Mouse (Mus musculus) MEL (cell line): ENCODE measurements around the gene Rnf208. TPM values are rescaled to one million over a fixed set of nuclear protein-coding genes. Genes with fewer than 3 reads are reported as not detected.
A peak's percentile ranks its signal among the peaks of the same experiment; 100 is the strongest.

Experiments
- DNase-seq: peaks from one replicate; pipeline ENCODE4 v3.0.0; 2011; ENCODE audit warnings: low read depth, low spot score
- H3K27ac ChIP-seq: 2 replicates; pipeline ENCODE4 v1.5.1; 2012; ENCODE audit warnings: low read depth, mild to moderate bottlenecking, control low read depth, low read length, moderate library complexity; ENCODE audit not compliant: control insufficient read depth
- H3K27me3 ChIP-seq, 2 experiments: fragments of 150-350 bp in 1 of 2; sonication (generic) in 1 of 2; 2 replicates each; pipeline ENCODE4 v1.6.1; 2012; ENCODE audit warnings: low read length in 2 of 2, mild to moderate bottlenecking in 2 of 2, improper control_type of control experiment in 1 of 2, moderate library complexity in 1 of 2; ENCODE audit not compliant: insufficient read depth in 2 of 2, control insufficient read depth in 1 of 2
- H3K36me3 ChIP-seq, 2 experiments: 2 replicates each; pipeline ENCODE4 v1.6.1; 2012 to 2014; ENCODE audit warnings: low read length in 2 of 2, improper control_type of control experiment in 1 of 2, inconsistent platforms in 1 of 2, mild to moderate bottlenecking in 1 of 2; ENCODE audit not compliant: insufficient read depth in 2 of 2, control insufficient read depth in 1 of 2
- H3K4me1 ChIP-seq, 2 experiments: fragments of 150-350 bp in 1 of 2; sonication (generic) in 1 of 2; 2 replicates each; pipeline ENCODE4 v1.6.1; 2012; ENCODE audit warnings: low read length in 2 of 2, improper control_type of control experiment in 1 of 2, mild to moderate bottlenecking in 1 of 2; ENCODE audit not compliant: insufficient read depth in 2 of 2, control insufficient read depth in 1 of 2
- H3K4me3 ChIP-seq, 2 experiments: fragments of 150-350 bp in 1 of 2; sonication (generic) in 1 of 2; 2 replicates each; pipeline ENCODE4 v1.5.1; 2012; ENCODE audit warnings: low read depth in 2 of 2, low read length in 2 of 2, mild to moderate bottlenecking in 2 of 2, moderate library complexity in 2 of 2, control low read depth in 1 of 2, improper control_type of control experiment in 1 of 2; ENCODE audit not compliant: control insufficient read depth in 1 of 2, insufficient read depth in 1 of 2
- H3K79me2 ChIP-seq: 2 replicates; pipeline ENCODE4 v1.6.1; 2012; ENCODE audit warnings: mild to moderate bottlenecking, low read length, moderate library complexity; ENCODE audit not compliant: control insufficient read depth, poor library complexity, insufficient read depth
- H3K9ac ChIP-seq: 2 replicates; pipeline ENCODE4 v1.6.1; 2012; ENCODE audit warnings: low read depth, mild to moderate bottlenecking, control low read depth, low read length, moderate library complexity; ENCODE audit not compliant: control insufficient read depth, poor library complexity, severe bottlenecking
- H3K9me3 ChIP-seq: fragments of 150-350 bp; sonication (generic); replicated peaks from 2 replicates; pipeline ENCODE4 v1.6.1; 2012; ENCODE audit warnings: mild to moderate bottlenecking, low read length, improper control_type of control experiment, moderate library complexity; ENCODE audit not compliant: insufficient read depth
- BHLHE40 ChIP-seq: IDR thresholded peaks from 2 replicates; pipeline ENCODE4 v1.6.1; 2012; ENCODE audit warnings: low read depth, mild to moderate bottlenecking, inconsistent platforms, low read length, improper control_type of control experiment, borderline replicate concordance
- CHD1 ChIP-seq: IDR thresholded peaks from 2 replicates; pipeline ENCODE4 v1.6.1; 2012; ENCODE audit warnings: low read depth, mild to moderate bottlenecking, inconsistent platforms, low read length, improper control_type of control experiment
- CHD2 ChIP-seq: IDR thresholded peaks from 2 replicates; pipeline ENCODE4 v1.6.1; 2011; ENCODE audit warnings: low read length, improper control_type of control experiment
- CTCF ChIP-seq, 3 experiments: IDR thresholded peaks in 2 of 3; conservative IDR thresholded peaks in 1 of 3; 2 replicates each; pipeline ENCODE4 v1.5.1; 2011 to 2012; ENCODE audit warnings: low read length in 3 of 3, low read depth in 2 of 3, mild to moderate bottlenecking in 2 of 3, improper control_type of control experiment in 1 of 3, inconsistent platforms in 1 of 3, mixed read lengths in 1 of 3, moderate library complexity in 1 of 3; ENCODE audit not compliant: control insufficient read depth in 1 of 3, insufficient read depth in 1 of 3, poor library complexity in 1 of 3, severe bottlenecking in 1 of 3
- ELF1 ChIP-seq: IDR thresholded peaks from 2 replicates; pipeline ENCODE4 v1.6.1; 2014; ENCODE audit warnings: low read depth, mild to moderate bottlenecking, inconsistent platforms, low read length, improper control_type of control experiment, moderate library complexity
- EP300 ChIP-seq, 2 experiments: IDR thresholded peaks; 2 replicates each; pipeline ENCODE4 v1.6.1; 2011; ENCODE audit warnings: improper control_type of control experiment in 2 of 2, low read length in 2 of 2, low read depth in 1 of 2, mild to moderate bottlenecking in 1 of 2
- ETS1 ChIP-seq: IDR thresholded peaks from 2 replicates; pipeline ENCODE4 v1.6.1; 2012; ENCODE audit warnings: low read depth, mild to moderate bottlenecking, inconsistent platforms, low read length, improper control_type of control experiment, moderate library complexity
- GABPA ChIP-seq: IDR thresholded peaks from 2 replicates; pipeline ENCODE4 v1.6.1; 2012; ENCODE audit warnings: low read depth, mild to moderate bottlenecking, inconsistent platforms, low read length, improper control_type of control experiment, moderate library complexity
- GATA1 ChIP-seq: IDR thresholded peaks from 2 replicates; pipeline ENCODE4 v1.6.1; 2011; ENCODE audit warnings: low read depth, low read length, improper control_type of control experiment
- HCFC1 ChIP-seq: IDR thresholded peaks from 2 replicates; pipeline ENCODE4 v1.6.1; 2012; ENCODE audit warnings: low read depth, mild to moderate bottlenecking, inconsistent platforms, low read length, improper control_type of control experiment, moderate library complexity
- JUND ChIP-seq: IDR thresholded peaks from 2 replicates; pipeline ENCODE4 v1.6.1; 2011; ENCODE audit warnings: low read depth, mild to moderate bottlenecking, improper control_type of control experiment, low read length
- KAT2A ChIP-seq: conservative IDR thresholded peaks from 2 replicates; pipeline ENCODE4 v1.6.1; 2012; ENCODE audit warnings: low read depth, low read length, improper control_type of control experiment, inconsistent platforms
- MAFK ChIP-seq: IDR thresholded peaks from 2 replicates; pipeline ENCODE4 v1.6.1; 2011; ENCODE audit warnings: low read depth, mild to moderate bottlenecking, low read length, improper control_type of control experiment, borderline replicate concordance
- MAX ChIP-seq: IDR thresholded peaks from 2 replicates; pipeline ENCODE4 v1.6.1; 2011; ENCODE audit warnings: low read length, improper control_type of control experiment
- MAZ ChIP-seq: IDR thresholded peaks from 2 replicates; pipeline ENCODE4 v1.6.1; 2012; ENCODE audit warnings: low read depth, mild to moderate bottlenecking, inconsistent platforms, low read length, improper control_type of control experiment
- MEF2A ChIP-seq: IDR thresholded peaks from 2 replicates; pipeline ENCODE4 v1.6.1; 2014; ENCODE audit warnings: low read depth, mild to moderate bottlenecking, inconsistent platforms, low read length, improper control_type of control experiment; ENCODE audit not compliant: poor library complexity, insufficient replicate concordance, severe bottlenecking; ENCODE audit errors: extremely low read depth
- MXI1 ChIP-seq: IDR thresholded peaks from 2 replicates; pipeline ENCODE4 v1.6.1; 2011; ENCODE audit warnings: mild to moderate bottlenecking, low read depth, low read length, improper control_type of control experiment
- MYC ChIP-seq: IDR thresholded peaks from 2 replicates; pipeline ENCODE4 v1.6.1; 2011; ENCODE audit warnings: low read depth, mild to moderate bottlenecking, low read length, improper control_type of control experiment, moderate library complexity
- NELFE ChIP-seq: IDR thresholded peaks from 2 replicates; pipeline ENCODE4 v1.6.1; 2011; ENCODE audit warnings: low read depth, low read length, improper control_type of control experiment
- NRF1 ChIP-seq: IDR thresholded peaks from 2 replicates; pipeline ENCODE4 v1.6.1; 2014; ENCODE audit warnings: low read depth, mild to moderate bottlenecking, inconsistent platforms, low read length, improper control_type of control experiment, moderate library complexity; ENCODE audit not compliant: poor library complexity, insufficient read depth, severe bottlenecking
- POLR2A ChIP-seq, 2 experiments: IDR thresholded peaks; 2 replicates each; pipeline ENCODE4 v1.6.1; 2011 to 2012; ENCODE audit warnings: low read length in 2 of 2, mild to moderate bottlenecking in 2 of 2, control low read depth in 1 of 2, improper control_type of control experiment in 1 of 2, low read depth in 1 of 2, moderate library complexity in 1 of 2; ENCODE audit not compliant: control insufficient read depth in 1 of 2, insufficient read depth in 1 of 2, poor library complexity in 1 of 2
- POLR2AphosphoS2 ChIP-seq: IDR thresholded peaks from 2 replicates; pipeline ENCODE4 v1.6.1; 2011; ENCODE audit warnings: low read length, improper control_type of control experiment
- POLR2AphosphoS5 ChIP-seq: IDR thresholded peaks from 2 replicates; pipeline ENCODE4 v1.6.1; 2012; ENCODE audit warnings: low read depth, borderline replicate concordance, mild to moderate bottlenecking, inconsistent platforms, low read length, moderate library complexity, mixed read lengths
- RAD21 ChIP-seq: IDR thresholded peaks from 2 replicates; pipeline ENCODE4 v1.6.1; 2011; ENCODE audit warnings: mild to moderate bottlenecking, low read depth, low read length, improper control_type of control experiment
- RCOR1 ChIP-seq: IDR thresholded peaks from 2 replicates; pipeline ENCODE4 v1.6.1; 2012; ENCODE audit warnings: low read depth, mild to moderate bottlenecking, inconsistent platforms, low read length, improper control_type of control experiment
- SIN3A ChIP-seq: IDR thresholded peaks from 2 replicates; pipeline ENCODE4 v1.6.1; 2012; ENCODE audit warnings: low read length, improper control_type of control experiment, inconsistent platforms
- SMC3 ChIP-seq: IDR thresholded peaks from 2 replicates; pipeline ENCODE4 v1.6.1; 2011; ENCODE audit warnings: low read depth, low read length, improper control_type of control experiment
- TAL1 ChIP-seq: IDR thresholded peaks from 2 replicates; pipeline ENCODE4 v1.6.1; 2012; ENCODE audit warnings: mild to moderate bottlenecking, inconsistent platforms, low read length, moderate library complexity, mixed read lengths
- TBP ChIP-seq: IDR thresholded peaks from 2 replicates; pipeline ENCODE4 v1.8.0; 2011; ENCODE audit warnings: low read depth, low read length, improper control_type of control experiment
- TCF12 ChIP-seq: IDR thresholded peaks from 2 replicates; pipeline ENCODE4 v1.6.1; 2014; ENCODE audit warnings: low read depth, mild to moderate bottlenecking, inconsistent platforms, low read length, improper control_type of control experiment, moderate library complexity
- UBTF ChIP-seq: IDR thresholded peaks from 2 replicates; pipeline ENCODE4 v1.6.1; 2012; ENCODE audit warnings: low read depth, mild to moderate bottlenecking, inconsistent platforms, low read length, improper control_type of control experiment, moderate library complexity, borderline replicate concordance; ENCODE audit not compliant: insufficient read depth
- USF1 ChIP-seq: IDR thresholded peaks from 2 replicates; pipeline ENCODE4 v1.6.1; 2014; ENCODE audit warnings: low read depth, mild to moderate bottlenecking, inconsistent platforms, low read length, improper control_type of control experiment, moderate library complexity
- USF2 ChIP-seq, 2 experiments: IDR thresholded peaks; 2 replicates each; pipeline ENCODE4 v1.6.1; 2011 to 2012; ENCODE audit warnings: improper control_type of control experiment in 2 of 2, low read length in 2 of 2, borderline replicate concordance in 1 of 2, inconsistent platforms in 1 of 2, low read depth in 1 of 2, mild to moderate bottlenecking in 1 of 2; ENCODE audit not compliant: insufficient read depth in 1 of 2
- ZC3H11A ChIP-seq: IDR thresholded peaks from 2 replicates; pipeline ENCODE4 v1.6.1; 2012; ENCODE audit warnings: low read depth, mild to moderate bottlenecking, inconsistent platforms, low read length, improper control_type of control experiment
- ZKSCAN1 ChIP-seq: IDR thresholded peaks from 2 replicates; pipeline ENCODE4 v1.6.1; 2012; ENCODE audit warnings: low read depth, mild to moderate bottlenecking, inconsistent platforms, low read length, improper control_type of control experiment, moderate library complexity
- ZMIZ1 ChIP-seq: IDR thresholded peaks from 2 replicates; pipeline ENCODE4 v1.6.1; 2012; ENCODE audit warnings: low read depth, mild to moderate bottlenecking, inconsistent platforms, low read length, improper control_type of control experiment, moderate library complexity
- ZNF384 ChIP-seq: IDR thresholded peaks from 2 replicates; pipeline ENCODE4 v1.6.1; 2012; ENCODE audit warnings: low read depth, mild to moderate bottlenecking, inconsistent platforms, low read length, improper control_type of control experiment
- polyA plus RNA-seq, 2 experiments: library from polyadenylated mRNA; stranded (reverse) in 1 of 2; unstranded in 1 of 2; fragments of >175 nt in 1 of 2; fragments of >200 nt in 1 of 2; gene quantifications; 2 replicates each; pipeline versions ENCODE4 v1.2.1 to v1.2.4; 2012; ENCODE audit warnings: low replicate concordance in 2 of 2, low read depth in 1 of 2; ENCODE audit not compliant: insufficient read length in 2 of 2, insufficient read depth in 1 of 2, missing spikeins in 1 of 2
- total RNA-seq: library from RNA; depleted of rRNA; stranded (reverse); fragments of 300-350 nt; gene quantifications from 2 replicates; pipeline ENCODE4 v1.2.3, GENCODE M21; 2012

The Rnf208 gene
- total and polyA plus RNA-seq, 3 experiments, result 6.0 to 21.8 TPM; not detected in 1

DNA sequence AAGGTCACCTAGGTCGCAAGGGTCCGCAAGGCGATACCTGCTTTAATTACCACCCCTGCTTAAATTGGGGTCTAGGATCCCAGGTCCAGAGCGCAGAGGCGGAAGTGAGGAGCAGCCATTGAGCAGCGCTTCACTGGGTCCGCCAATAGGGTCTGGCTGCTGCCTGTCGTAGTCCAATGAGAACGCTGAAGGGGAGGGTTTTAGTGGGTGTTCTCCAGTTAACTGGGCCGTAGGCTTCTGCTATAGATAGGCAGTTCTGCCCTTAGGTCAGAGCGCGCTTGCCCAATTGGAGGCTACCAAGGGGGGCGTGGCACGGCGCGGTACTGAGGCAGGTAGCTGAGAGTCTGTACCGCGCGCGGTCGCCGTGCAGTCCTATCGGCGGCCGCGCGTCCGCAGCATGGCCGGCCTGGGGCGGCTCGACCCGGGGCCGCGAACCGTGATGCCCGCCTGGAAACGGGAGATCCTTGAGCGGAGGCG, 20.3 kb downstream of the Rnf208 start, which contains the start of gene Tprn:
Tprn (plus strand) TSS at position 328 of the 477 bp plus-strand sequence.
- Histone ChIP-seq H3K27me3 (no peaks in the 10 kb centered on the region), H3K9ac (peak within 1 kb of the TSS; percentile 93), H3K79me2 (peaks cover 48% of the 10 kb centered on the region), H3K9me3 (no peaks in the 10 kb centered on the region), H3K36me3 (peaks cover 0 to 25% of the 10 kb centered on the region in 2 experiments; a peak in 2 of 4 replicates), H3K27ac (peak within 1 kb of the TSS; percentile 70), H3K4me1 (peaks cover 8 to 36% of the 10 kb centered on the region in 2 experiments; a peak in 3 of 4 replicates), H3K4me3 (peak within 1 kb of the TSS; percentile 90 to 95)
- DNase-seq, result peak; percentile 99
- no peak for TF ChIP-seq USF2 (IDR thresholded peaks at IDR 0.05; ENCODE audit: borderline replicate concordance in 1 of 2, insufficient read depth in 1 of 2, low read depth in 1 of 2, low read length in 2 of 2)
- no peak for TF ChIP-seq UBTF
- no peak for TF ChIP-seq RCOR1
- TF ChIP-seq USF1, result no peak
- TF ChIP-seq EP300 (IDR thresholded peaks at IDR 0.05; ENCODE audit: low read depth in 1 of 2, low read length in 2 of 2), result no peak
- no peak for TF ChIP-seq TCF12
- no peak for TF ChIP-seq ZKSCAN1
- no peak for TF ChIP-seq TAL1
- TF ChIP-seq POLR2A (IDR thresholded peaks at IDR 0.05; ENCODE audit: control insufficient read depth in 1 of 2, insufficient read depth in 1 of 2, low read depth in 1 of 2, low read length in 2 of 2, poor library complexity in 1 of 2), result peak; percentile 90 to 93
- peak; percentile 55 for TF ChIP-seq POLR2AphosphoS2
- 0 out of 2 replicates have a peak, but pooled peaks have one; percentile 16 for TF ChIP-seq MEF2A
- TF ChIP-seq ETS1, result no peak
- TF ChIP-seq MAX, result peak; percentile 66
- peak; percentile 64; the same call in 1 of the 2 replicates for TF ChIP-seq TBP
- TF ChIP-seq ZMIZ1, result peak; percentile 88
- TF ChIP-seq CHD1, result no peak
- peak; percentile 84 for TF ChIP-seq SIN3A
- TF ChIP-seq ELF1, result peak; percentile 98
- TF ChIP-seq RAD21, result no peak
- peak; percentile 88 for TF ChIP-seq CHD2
- peak; percentile 86 for TF ChIP-seq HCFC1
- TF ChIP-seq POLR2AphosphoS5, result no peak
- TF ChIP-seq NRF1, result peak; percentile 70
- peak; percentile 66 for TF ChIP-seq KAT2A
- TF ChIP-seq ZNF384, result no peak
- no peak for TF ChIP-seq GABPA
- TF ChIP-seq MYC, result 0 out of 2 replicates have a peak, but pooled peaks have one; percentile 51
- no peak for TF ChIP-seq MAFK
- no peak for TF ChIP-seq MAZ
- no peak for TF ChIP-seq CTCF (IDR thresholded peaks at IDR 0.05 in 2 of 3, conservative IDR thresholded peaks at IDR 0.05 in 1 of 3; ENCODE audit: control insufficient read depth in 1 of 3, insufficient read depth in 1 of 3, low read depth in 2 of 3, low read length in 3 of 3, poor library complexity in 1 of 3, severe bottlenecking in 1 of 3)
- no peak for TF ChIP-seq BHLHE40
- TF ChIP-seq MXI1, result peak; percentile 76
- no peak for TF ChIP-seq SMC3
- TF ChIP-seq NELFE, result peak; percentile 92
- TF ChIP-seq JUND, result no peak
- peak; percentile 50; the same call in 1 of the 2 replicates for TF ChIP-seq GATA1
- no peak for TF ChIP-seq ZC3H11A
